Mouse (Mus musculus) G1E (cell line): ENCODE data around the gene Tmcc1. TPM values are rescaled to one million over a fixed set of nuclear protein-coding genes. Genes with fewer than 3 reads are reported as not detected.
"Not testable (repeated sequence)": the region's sequence is repeated elsewhere in the genome, so short reads cannot be mapped to it uniquely, and the experiment has no call there.

ENCODE experiments used
- ATAC-seq: 2 replicates; pipeline ENCODE4 v1.8.0; 2016; ENCODE audit warnings: mild to moderate bottlenecking; ENCODE audit not compliant: insufficient number of reproducible peaks, poor library complexity, low FRiP score, severe bottlenecking; ENCODE audit errors: extremely low read depth
- DNase-seq: peaks from one replicate; pipeline ENCODE4 v3.0.0; 2012; ENCODE audit warnings: low spot score
- H3K27me3 ChIP-seq: 2 replicates; pipeline ENCODE4 v1.6.1; 2012; ENCODE audit warnings: mild to moderate bottlenecking, low read length, inconsistent platforms; ENCODE audit not compliant: insufficient read depth
- H3K36me3 ChIP-seq: replicated peaks from 2 replicates; pipeline ENCODE3; 2012; ENCODE audit warnings: mild to moderate bottlenecking, inconsistent platforms
- H3K4me1 ChIP-seq: 2 replicates; pipeline ENCODE4 v1.6.1; 2012; ENCODE audit warnings: low read depth, low read length, inconsistent platforms, mixed read lengths; ENCODE audit not compliant: insufficient read depth
- H3K4me3 ChIP-seq: 2 replicates; pipeline ENCODE4 v1.5.1; 2012; ENCODE audit warnings: low read depth, mild to moderate bottlenecking, inconsistent platforms, low read length, moderate library complexity, mixed read lengths
- H3K9me3 ChIP-seq: replicated peaks from 2 replicates; pipeline ENCODE4 v1.6.1; 2012; ENCODE audit warnings: inconsistent platforms
- CTCF ChIP-seq: IDR thresholded peaks from 2 replicates; pipeline ENCODE4 v1.5.1; 2012; ENCODE audit warnings: low read depth, low read length, inconsistent platforms, mixed read lengths
- GATA1 ChIP-seq: IDR thresholded peaks from 2 replicates; pipeline ENCODE4 v1.6.1; 2012; ENCODE audit warnings: borderline replicate concordance, low read length, inconsistent platforms, mixed read lengths
- GATA2 ChIP-seq: IDR thresholded peaks from 2 replicates; pipeline ENCODE4 v1.6.1; 2012; ENCODE audit warnings: low read depth, low read length, inconsistent platforms, borderline replicate concordance
- POLR2AphosphoS5 ChIP-seq: IDR thresholded peaks from 2 replicates; pipeline ENCODE4 v1.6.1; 2012; ENCODE audit warnings: low read depth, low read length, inconsistent platforms; ENCODE audit not compliant: insufficient replicate concordance
- TAL1 ChIP-seq: conservative IDR thresholded peaks from 2 replicates; pipeline ENCODE4 v1.6.1; 2012; ENCODE audit warnings: low read depth, low read length, inconsistent platforms, mixed read lengths
- polyA plus RNA-seq: library from polyadenylated mRNA; stranded (reverse); fragments of >175 nt; gene quantifications from 2 replicates; pipeline ENCODE4 v1.2.3, GENCODE M21; 2012
- total RNA-seq, 2 experiments: library from RNA; stranded (forward) in 1 of 2; stranded (reverse) in 1 of 2; fragments of 200-1000 nt in 1 of 2; fragments of >200 nt in 1 of 2; fragmentation: Nextera tagmentation in 1 of 2; gene quantifications; 2 replicates each; pipeline ENCODE4 v1.2.3; 2014 to 2017

Gene Tmcc1
- total and polyA plus RNA-seq, 3 experiments: 0.86 to 18.6 (median 12.1) TPM

DNA sequence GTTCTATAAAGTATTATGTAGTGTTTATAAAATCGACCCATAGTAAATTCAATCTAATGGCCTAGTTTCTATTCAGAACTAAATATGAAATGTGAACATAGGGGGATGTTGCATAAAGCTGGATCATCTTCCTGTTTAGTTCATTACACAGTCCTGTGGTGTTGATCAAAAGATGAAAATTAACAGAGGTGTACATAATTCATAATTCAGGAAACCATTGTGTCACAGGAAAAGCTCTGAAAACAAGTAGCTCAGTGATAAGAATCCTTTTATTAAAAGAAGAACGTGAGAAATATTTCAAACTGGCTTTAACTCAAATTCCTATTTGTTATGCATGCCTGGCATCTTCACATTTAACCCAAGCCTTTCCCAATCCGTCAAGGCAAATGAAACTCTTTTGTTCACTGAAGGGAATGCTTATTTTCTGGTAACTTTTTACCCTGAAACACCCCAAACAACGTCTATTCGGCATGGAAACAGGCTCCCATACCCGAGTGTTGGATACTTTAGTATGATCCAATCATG lies 121.0 kb downstream of the Tmcc1 start:
- no peaks in the 10 kb centered on the region for H3K9me3 ChIP-seq
- no peaks in the 10 kb centered on the region for H3K36me3 ChIP-seq
- DNase-seq: no peak
- no peak for ATAC-seq
- H3K4me1 ChIP-seq: no peaks in the 10 kb centered on the region
- no peak for TF ChIP-seq CTCF
- no peak for TF ChIP-seq TAL1
- TF ChIP-seq POLR2AphosphoS5: no peak
- TF ChIP-seq GATA2: no peak
- no peak for TF ChIP-seq GATA1
- H3K4me3 ChIP-seq: no peak overlapping the region
- H3K27me3 ChIP-seq: no peaks in the 10 kb centered on the region

- no peak for TF ChIP-seq TAL1
- TF ChIP-seq CTCF: no peak
- H3K9me3 ChIP-seq: no peaks in the 10 kb centered on the region
- no peaks in the 10 kb centered on the region for H3K4me1 ChIP-seq
- H3K36me3 ChIP-seq: no peaks in the 10 kb centered on the region
- DNase-seq: no peak
- H3K4me3 ChIP-seq: no peak overlapping the region
- no peak for ATAC-seq
- H3K27me3 ChIP-seq: no peaks in the 10 kb centered on the region
Measured at GRCm38 (mm10) chr6:116071781-116072180, 121.5 kb downstream of the Tmcc1 start.

- no peaks in the 10 kb centered on the region for H3K27me3 ChIP-seq
- TF ChIP-seq CTCF (no peak), POLR2AphosphoS5 (no peak), GATA2 (no peak), TAL1 (no peak), GATA1 (no peak)
- no peak overlapping the region for H3K4me3 ChIP-seq
- DNase-seq (no peak), ATAC-seq (no peak)
- H3K4me1 ChIP-seq: no peaks in the 10 kb centered on the region
- no peaks in the 10 kb centered on the region for H3K9me3 ChIP-seq
- H3K36me3 ChIP-seq: no peaks in the 10 kb centered on the region
Measured at GRCm38 (mm10) chr6:116070558-116070957, 122.7 kb downstream of the Tmcc1 start.

DNA sequence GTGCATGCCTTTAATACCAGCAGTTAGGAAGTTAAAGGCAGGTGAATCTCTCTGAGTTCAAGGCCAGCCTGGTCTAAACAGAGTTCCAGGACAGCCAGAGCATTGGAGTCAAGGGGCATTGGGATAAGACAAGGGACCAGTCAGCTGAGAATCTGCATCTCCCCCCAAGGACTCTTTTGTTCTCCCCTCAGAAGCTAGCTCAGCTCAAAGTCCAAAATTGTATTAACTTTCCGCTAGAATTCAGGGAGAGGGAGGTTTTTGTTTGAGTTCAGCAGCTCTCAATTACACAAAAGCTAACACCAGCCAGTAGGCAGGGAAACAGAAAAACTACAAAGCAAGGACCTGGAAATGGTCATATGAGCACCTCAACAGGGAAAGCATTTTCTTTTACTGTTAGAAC lies 129.8 kb downstream of the Tmcc1 start:
- no peaks in the 10 kb centered on the region for H3K27me3 ChIP-seq
- DNase-seq (no peak), ATAC-seq (no peak)
- TF ChIP-seq POLR2AphosphoS5 (no peak), GATA1 (no peak), TAL1 (no peak), CTCF (no peak), GATA2 (no peak)
- H3K36me3 ChIP-seq: no peaks in the 10 kb centered on the region
- H3K4me1 ChIP-seq: no peaks in the 10 kb centered on the region
- no peak overlapping the region for H3K4me3 ChIP-seq
- H3K9me3 ChIP-seq: no peaks in the 10 kb centered on the region

DNA sequence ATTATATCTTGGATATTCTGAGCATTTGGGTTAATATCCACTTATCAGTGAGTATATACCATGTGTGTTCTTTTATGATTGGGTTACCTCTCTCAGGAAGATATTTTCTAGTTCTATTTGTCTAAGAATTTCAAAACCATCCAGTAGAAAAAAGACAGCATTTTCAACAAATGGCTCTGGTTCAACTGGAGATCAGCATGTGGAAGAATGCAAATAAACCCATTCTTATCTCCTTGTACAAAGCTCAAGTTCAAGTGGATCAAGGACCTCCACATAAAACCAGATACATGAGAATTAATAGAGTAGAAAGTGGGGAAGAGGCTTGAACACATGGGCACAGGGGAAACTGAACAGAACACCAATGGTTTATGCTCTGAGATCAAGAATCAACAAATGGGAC lies 133.7 kb downstream of the Tmcc1 start:
- ATAC-seq, H3K9me3 ChIP-seq, H3K36me3 ChIP-seq, DNase-seq, H3K4me1 ChIP-seq, H3K4me3 ChIP-seq, H3K27me3 ChIP-seq: not testable (repeated sequence)

DNA sequence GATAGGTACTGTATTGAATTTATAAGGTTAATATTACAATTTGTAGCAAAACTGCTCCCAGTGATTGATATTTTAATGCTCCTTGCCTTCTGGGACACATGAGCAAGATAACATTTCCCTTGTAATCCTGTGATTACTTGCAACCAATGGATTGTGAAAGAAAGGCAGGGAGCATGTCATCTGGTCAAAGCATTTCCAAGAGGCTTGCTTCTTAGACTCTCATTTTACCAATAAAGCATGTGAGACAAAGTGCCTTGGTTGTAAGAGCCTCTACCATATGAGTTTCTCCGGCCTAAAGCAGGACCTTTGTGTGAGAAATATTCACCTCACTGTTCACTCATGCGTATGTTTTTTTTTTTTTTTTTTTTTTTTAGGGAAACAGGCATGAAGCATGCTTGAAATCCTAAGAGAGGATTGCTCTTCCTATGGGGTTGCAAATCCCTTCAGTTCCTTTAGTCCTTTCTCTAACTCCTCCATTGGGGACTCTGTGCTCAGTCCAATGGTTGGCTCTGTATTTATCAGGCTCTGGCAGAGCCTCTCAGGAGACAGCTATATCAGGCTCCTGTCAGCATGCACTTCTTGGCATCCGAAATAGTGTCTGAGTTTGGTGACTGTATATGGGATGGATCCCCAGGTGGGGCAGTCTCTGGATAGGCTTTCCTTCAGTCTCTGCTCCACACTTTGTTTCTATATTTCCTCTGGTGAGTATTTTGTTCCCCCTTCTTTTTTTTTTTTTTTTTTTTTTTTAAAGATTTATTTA lies 134.6 kb downstream of the Tmcc1 start:
- TF ChIP-seq GATA2 (no peak), CTCF (no peak), GATA1 (no peak), POLR2AphosphoS5 (no peak), TAL1 (no peak)
- ATAC-seq (no peak), DNase-seq (no peak)

More for the DNA sequence above, 134.6 kb downstream of the Tmcc1 start:
- H3K4me1 ChIP-seq: peaks cover 6% of the 10 kb centered on the region; the same call in 1 of the 2 replicates
- H3K9me3 ChIP-seq: 0 out of 2 replicates have a peak, but pooled peaks cover 3% of the 10 kb centered on the region
- no peak overlapping the region for H3K4me3 ChIP-seq
- H3K36me3 ChIP-seq: no peaks in the 10 kb centered on the region
- H3K27me3 ChIP-seq: no peaks in the 10 kb centered on the region
